Mouse (Mus musculus): ENCODE data around the gene Rnf5.

The Rnf5 gene

GRCm38 (mm10) chr17:34605609-34606008 is 2.1 kb upstream of the Rnf5 start:
- DNase-seq (ENCODE audit: low read depth), result peak; percentile 94

DNA sequence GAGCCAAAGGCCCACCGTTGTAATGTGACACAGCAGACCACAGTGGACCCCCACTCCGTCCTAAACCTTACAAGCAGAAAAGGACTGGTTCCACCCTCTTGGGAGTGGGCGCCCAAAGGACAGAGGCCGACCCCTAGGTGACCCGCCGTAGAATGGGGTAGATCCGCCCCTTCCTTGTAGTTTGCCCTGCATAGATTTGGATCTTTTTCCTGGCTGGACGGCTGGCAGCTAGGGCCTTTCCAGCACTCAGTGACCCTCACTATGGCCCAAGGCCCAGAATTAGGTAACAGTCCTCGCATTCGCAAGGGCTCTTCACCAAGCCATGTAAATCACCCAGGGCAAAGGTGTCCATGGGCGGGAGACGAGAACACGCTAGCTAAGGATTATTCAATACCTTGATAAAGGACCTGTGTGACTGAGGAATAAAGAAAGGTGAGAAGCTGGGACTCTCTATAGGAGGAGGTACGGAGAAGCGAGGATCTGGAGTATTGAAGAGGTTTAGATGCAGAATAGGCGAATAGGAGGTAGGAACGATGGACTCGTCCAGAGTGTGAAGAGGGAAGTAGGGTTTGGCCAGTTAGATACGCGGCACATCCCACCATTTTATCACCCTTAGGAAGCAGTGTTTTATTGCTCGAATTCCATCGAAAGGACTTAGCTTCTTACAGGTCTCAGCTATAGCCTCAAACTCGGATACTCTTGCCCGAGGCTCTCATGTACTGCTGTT is 1.2 kb upstream of the Rnf5 start:
- peak; percentile 60 for DNase-seq (ENCODE audit: low read depth)

DNA sequence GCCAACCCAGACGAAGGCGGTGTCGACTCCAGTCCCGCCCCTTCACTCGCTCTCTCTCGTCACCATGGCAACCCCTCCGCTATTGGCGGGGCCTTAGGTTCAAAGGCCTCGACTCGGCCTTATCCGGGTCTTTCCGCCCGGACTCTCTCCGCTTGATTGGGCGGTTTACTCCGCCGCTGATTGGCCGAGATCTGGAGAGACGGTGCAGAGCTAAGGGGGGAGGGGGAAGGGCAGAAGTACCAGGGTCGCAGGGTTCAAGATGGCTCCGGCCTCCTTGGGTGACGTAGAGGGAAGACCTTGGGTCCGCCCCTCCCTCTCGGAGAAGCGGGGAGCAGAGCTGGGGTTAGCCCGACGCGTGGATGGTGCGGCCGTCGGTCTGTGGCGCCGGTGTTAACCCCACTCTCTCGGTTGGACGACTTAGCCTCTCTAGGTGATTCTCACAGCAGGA is 595 bp upstream of the Rnf5 start, which contains the start of gene Agpat1:
TSS of gene Agpat1 (plus strand) at position 202 of the 448 bp plus-strand sequence.
- peak; percentile 99 for DNase-seq (ENCODE audit: low read depth)

GRCm38 (mm10) chr17:34601796-34602195 is 1.7 kb downstream of the Rnf5 start:
- DNase-seq (ENCODE audit: low read depth), result no peak

DNA sequence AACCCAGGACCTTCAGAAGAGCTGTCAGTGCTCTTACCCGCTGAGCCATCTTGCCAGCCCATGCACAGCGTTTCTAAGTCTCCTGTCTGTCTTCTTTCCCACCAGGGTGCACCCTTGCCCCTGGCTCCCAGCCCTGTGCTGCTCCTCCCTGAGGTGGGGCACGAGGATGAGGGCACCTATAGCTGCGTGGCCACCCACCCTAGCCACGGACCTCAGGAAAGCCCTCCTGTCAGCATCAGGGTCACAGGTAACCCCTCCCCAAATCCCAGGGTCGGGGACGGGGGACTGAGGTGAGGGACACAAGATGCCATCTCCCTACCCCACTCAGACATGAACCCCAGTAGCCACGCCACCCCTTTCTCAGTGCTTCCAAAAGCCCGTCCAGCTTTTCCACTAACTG is 3.6 kb downstream of the Rnf5 start:
- no peak for DNase-seq (ENCODE audit: low read depth)

- DNase-seq (ENCODE audit: low read depth), result no peak
These were observed 5.9 kb downstream of the Rnf5 start, which contains the start of gene Ager for GRCm38 (mm10) chr17:34597566-34598095. Ager (plus strand) TSS chr17:34597862.

DNA sequence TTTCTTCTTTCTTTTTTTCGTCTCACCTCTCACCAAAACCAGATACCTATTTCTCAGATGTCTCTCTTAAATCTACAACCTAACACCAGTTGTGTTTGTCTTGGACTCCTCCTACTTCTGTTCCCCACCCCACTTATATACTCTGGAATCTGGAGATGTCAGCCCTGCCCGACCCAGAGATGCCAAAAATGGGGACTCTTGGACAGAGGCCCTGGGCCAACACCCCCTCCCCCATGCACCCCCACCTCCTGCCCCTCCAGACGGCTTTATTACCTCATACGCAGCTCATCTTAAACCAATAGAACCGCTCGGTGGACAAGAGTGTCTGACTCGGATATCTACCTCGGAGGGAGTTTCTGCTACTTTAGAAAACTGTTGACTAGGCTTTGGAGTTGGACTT is 7.4 kb downstream of the Rnf5 start:
- no peak for DNase-seq (ENCODE audit: low read depth)

- no peak for DNase-seq (ENCODE audit: low read depth)
These were observed 9.6 kb downstream of the Rnf5 start for GRCm38 (mm10) chr17:34593752-34594525.

DNA sequence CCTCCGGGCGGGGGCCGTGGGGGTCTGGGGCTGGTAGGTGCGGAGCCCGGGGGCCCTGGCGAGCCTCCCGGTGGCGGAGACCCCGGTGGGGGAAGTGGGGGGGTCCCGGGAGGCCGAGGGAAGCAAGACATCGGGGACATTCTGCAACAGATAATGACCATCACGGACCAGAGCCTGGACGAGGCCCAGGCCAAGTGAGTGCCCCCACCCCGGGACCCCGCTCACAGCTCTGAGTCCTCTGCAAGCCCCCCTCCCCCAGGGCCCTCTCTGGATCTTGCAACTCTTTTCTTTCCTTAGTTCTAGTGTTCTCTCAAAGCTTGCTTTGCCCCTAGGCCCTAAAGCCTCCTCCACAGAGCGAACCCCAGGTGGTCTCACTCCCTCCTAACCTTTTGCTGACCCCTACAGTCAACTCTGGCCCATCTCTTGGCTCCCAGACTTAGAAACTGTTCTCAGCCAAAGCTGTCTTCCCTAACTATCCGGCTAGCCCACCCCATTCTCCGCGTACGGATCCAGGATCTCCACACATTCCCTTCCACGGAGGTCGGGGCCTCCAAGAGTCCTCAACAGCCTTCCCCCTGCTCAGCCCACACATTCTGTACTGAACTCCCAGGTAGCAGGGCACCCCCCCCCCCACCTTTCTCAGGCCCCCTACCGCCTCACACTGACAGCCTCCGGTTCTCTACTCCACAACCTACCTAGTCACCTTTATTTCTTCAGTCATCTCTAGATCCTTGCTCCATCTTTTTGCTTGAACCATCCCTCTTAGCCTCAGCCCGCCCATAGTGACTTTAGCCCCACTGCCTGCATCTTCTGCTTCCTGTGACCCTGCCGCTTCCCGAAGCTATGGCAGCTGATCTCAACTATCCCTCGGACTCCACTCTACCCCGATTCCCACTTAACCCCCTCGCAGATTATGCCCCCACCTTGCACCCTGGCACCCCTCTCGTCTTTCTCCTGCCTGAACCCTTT is 10.6 kb downstream of the Rnf5 start:
- DNase-seq (ENCODE audit: low read depth), result peak; percentile 27

DNA sequence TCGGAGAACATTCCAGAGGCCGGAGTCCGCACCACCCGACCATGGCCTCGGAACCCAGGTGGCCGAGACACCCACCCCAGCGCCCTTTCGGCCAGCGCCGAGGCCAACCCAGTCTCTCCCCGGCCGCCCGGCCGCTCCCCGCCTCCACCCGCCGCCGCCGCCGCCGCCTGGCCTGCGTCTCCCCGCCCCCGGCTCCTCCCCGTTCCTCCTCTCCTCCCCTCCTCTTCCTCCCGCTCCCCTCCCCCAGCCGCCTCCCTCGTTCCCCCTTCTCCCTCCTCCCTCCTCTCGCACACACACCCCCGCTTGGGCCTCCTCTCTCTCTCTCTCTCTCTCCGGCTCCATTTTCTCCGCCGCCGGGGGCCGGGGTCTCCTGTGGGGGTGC is 11.5 kb downstream of the Rnf5 start:
- peak; percentile 87 for DNase-seq (ENCODE audit: low read depth)

DNA sequence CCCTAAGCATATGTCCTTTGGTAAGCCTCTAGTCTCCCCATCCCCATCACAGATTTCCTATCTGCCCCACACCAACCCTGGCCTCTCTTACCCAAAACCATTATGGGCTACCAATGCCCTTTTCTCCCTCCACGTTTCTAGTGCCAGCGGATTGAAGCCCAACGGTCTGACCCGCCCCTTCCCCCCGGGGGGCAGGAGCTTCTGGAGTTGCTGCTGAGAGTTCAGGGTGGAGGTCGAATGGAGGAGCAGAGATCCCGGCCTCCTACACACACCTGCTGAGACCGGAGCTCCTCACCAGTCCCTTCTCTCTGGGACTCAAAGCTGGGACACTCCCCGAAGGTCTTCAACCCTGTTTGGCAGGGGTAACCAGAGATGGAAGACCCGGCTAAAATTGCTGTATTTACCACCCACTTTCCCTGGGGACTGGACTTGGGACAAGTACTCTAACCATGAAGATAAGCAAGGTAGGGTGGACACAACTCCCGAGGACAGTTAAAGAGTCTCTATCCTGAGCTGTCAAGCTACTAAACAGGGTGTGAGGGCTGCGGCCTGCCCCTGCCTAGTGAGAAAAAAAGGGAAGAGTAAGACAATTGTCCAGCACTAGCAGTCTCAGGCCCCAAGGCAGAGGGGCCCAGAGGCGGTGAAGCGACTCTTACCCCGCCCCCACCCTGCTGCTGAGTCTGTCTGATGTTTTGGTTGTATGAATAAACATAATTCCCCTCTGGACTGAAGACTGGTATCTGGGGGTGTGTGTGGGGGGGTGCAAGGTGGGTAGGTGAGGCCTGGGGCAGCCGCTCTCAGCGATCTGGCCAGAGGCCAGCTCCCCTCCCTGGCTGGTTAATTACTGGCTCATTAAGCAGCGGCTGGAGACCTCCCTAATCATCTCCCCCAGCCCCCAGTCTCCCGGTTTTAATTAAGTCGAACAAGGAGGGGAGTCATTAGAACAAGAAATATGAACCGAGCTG is 12.2 kb downstream of the Rnf5 start, which contains the start of gene Pbx2:
TSS of gene Pbx2 (plus strand) at position 238 of the 965 bp plus-strand sequence.
- peak; percentile 47 for DNase-seq (ENCODE audit: low read depth)

DNA sequence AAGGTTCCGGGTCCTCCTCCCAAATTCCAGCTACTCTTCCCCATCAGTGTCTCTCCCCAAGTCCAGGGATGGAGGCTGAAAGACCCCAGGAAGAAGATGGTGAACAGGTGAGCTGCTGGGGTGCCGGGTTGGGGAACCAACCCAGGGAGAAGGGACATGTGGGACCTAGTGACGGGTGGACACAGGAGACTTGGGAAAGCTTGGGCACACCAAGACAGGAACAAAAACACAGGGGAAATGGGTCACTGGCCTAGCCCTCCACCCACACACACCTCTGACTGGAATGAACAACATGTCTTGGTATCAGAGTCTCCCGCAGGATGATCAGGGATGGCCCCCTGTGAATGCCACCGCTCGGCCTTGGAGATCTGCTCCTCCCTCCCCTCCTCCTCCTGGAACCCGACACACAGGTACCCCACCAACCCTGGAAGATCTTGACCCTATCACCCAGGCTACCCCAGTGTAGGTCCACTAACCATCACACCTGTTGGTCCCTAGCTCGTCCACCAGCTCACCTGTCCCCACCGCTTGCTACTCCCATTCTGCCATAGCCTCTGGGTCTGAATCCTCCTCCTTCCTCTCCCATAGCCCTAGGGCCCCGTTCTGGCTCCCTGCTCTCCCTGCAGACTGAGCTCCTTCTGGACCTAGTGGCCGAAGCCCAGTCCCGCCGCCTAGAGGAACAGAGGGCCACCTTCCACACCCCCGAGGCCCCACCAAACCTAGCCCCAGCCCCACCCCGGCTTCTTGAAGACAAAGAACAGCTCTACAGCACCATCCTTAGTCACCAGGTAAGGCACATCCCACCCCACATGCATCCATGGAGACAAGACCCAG is 13.1 kb downstream of the Rnf5 start:
- peak; percentile 23 for DNase-seq (ENCODE audit: low read depth)

DNA sequence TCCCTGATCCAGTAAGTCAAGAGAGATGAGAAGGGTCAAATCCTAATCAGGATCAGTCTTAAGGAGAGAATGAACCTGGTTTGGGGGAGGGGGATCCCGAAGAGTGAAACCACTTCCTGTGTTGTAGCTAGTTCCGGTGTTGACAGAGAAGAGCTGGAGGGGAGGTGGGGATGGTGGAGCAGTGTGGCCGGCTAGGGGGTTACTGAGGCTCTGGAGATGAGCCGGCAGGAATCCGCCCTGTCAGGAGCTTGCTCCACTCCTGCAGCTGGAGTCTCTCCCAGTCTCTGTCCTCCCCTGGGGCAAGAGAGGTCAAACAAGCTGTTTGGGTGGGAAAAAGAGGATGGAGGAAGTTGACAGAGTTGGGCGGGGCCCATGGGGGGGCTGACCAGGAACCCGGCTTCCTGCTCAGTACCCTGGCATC is 13.8 kb downstream of the Rnf5 start, which contains the start of gene Gpsm3:
TSS of gene Gpsm3 (plus strand) at position 126 of the 421 bp plus-strand sequence.
- DNase-seq (ENCODE audit: low read depth), result peak; percentile 72

DNA sequence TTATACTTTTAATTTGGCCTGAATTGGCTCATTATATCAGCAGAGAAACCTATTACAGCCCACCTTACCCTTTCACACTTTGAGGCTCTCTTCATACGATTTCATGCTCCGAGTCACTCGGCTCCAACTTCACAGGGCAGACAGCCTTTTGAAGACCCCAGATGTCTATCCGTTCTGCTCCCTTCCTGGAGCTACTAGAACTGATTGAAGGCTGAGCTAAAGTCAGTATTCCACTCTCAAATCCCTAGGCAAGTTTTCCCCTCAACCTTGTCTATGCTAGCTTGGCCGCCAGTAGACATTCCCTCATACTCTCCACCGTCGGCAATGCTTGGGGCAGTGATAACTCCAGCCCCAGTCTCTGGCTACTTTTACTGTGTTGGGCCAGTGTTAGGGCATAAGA is 14.3 kb downstream of the Rnf5 start:
- no peak for DNase-seq (ENCODE audit: low read depth)

DNA sequence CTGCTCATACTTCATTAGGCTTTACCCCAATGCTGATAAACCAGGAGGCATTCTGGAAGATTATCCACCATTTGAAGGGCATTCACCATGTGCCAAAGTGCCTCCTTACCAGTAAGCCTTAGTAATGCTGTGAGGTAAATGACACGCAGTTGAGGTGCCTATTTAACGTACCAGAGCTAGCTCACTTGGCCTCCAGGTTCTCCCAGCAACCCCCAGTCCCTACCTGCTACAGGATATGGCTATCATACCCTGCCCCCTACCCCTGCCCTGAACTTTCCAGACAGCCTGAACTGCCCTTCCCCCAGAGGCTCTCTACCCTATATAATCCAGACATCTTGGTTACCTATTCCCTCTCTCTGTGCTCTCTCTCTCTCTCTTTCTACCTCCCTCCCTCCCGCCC is 14.7 kb downstream of the Rnf5 start:
- peak; percentile 40 for DNase-seq (ENCODE audit: low read depth)

DNA sequence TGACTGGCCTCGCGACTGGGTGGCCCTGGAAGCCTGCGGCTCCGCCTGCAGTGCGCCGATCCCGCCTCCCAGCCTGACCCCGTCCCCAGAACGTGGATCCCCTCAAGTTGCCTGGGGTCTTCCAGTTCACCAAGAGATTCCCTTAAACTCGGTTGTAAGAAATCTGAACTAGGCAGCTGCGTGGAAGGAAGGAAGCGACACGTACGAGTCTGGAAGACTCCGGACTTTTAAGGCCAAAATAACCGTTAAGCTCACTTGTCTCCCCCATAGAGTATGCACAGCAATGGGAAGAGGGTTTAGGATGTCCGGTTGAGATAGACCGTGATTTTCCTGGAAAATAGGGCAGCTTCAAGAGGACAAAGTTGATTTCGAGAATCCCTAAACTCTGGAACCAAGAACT is 15.7 kb downstream of the Rnf5 start:
- no peak for DNase-seq (ENCODE audit: low read depth)

- DNase-seq (ENCODE audit: low read depth), result peak; percentile 98
These were observed 16.1 kb downstream of the Rnf5 start for GRCm38 (mm10) chr17:34587423-34587811.

DNA sequence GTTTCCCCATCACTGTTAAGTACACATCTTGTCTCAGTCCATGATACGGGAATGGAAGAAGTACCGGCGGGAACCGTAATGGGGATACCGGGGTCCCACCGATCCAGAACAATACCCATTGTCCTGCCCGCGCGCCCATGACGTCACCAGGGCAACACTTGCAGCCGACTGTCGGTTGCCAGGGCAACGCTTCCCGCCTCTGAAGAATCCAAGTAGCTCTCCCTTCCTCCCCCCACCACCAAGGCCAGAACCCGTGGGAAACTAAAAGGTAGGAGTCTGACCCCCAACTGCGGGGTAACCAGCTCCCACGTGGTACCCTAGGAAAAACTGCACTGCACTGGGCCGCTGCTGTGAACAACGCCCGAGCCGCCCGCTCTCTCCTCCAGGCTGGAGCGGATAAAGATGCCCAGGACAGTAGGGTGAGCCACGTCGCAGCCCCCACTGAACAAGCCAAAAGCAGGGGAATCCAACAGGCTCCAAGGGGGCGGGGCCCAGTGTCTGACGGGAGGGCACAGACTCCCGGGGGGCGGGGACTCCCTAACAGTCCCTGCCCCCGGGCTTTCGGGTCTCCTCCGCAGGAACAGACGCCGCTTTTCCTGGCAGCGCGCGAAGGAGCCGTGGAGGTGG is 16.6 kb downstream of the Rnf5 start:
- DNase-seq (ENCODE audit: low read depth), result peak; percentile 76
